Mouse (Mus musculus) stomach, postnatal 0 days (tissue): ENCODE results near the gene Lhfpl3. TPM values are rescaled to one million over a fixed set of nuclear protein-coding genes. Genes with fewer than 3 reads are reported as not detected.

ENCODE experiments used
- ATAC-seq: fragments of 200-750 bp; cut with Nextera tagmentation; 2 replicates; pipeline ENCODE4 v1.8.0; 2017; ENCODE audit not compliant: low FRiP score, low TSS enrichment
- DNase-seq: peaks from one replicate; pipeline ENCODE4 v3.0.0-alpha.2; 2016; ENCODE audit warnings: low spot score
- H3K27ac ChIP-seq: fragments of 300-500 bp; sonication (generic); replicated peaks from 2 replicates; pipeline ENCODE4 v1.5.1; 2014; ENCODE audit warnings: mild to moderate bottlenecking, control low read depth
- H3K27me3 ChIP-seq: fragments of 300-500 bp; sonication (generic); 2 replicates; pipeline ENCODE4 v1.6.1; 2014; ENCODE audit warnings: low read length; ENCODE audit not compliant: control insufficient read depth, insufficient read depth
- H3K36me3 ChIP-seq: fragments of 300-500 bp; sonication (generic); 2 replicates; pipeline ENCODE4 v1.6.1; 2014; ENCODE audit warnings: low read length, mixed read lengths; ENCODE audit not compliant: control insufficient read depth, insufficient read depth
- H3K4me1 ChIP-seq: fragments of 300-500 bp; sonication (generic); replicated peaks from 2 replicates; pipeline ENCODE4 v1.6.1; 2014; ENCODE audit warnings: antibody characterized with exemption; ENCODE audit not compliant: control insufficient read depth, insufficient read depth
- H3K4me2 ChIP-seq: fragments of 300-500 bp; sonication (generic); replicated peaks from 2 replicates; pipeline ENCODE4 v1.6.1; 2014; ENCODE audit warnings: low read depth, mild to moderate bottlenecking, control low read depth, moderate library complexity
- H3K4me3 ChIP-seq: fragments of 300-500 bp; sonication (generic); 2 replicates; pipeline ENCODE4 v1.5.1; 2014; ENCODE audit warnings: low read depth, low read length, control low read depth
- H3K9ac ChIP-seq: fragments of 300-500 bp; sonication (generic); 2 replicates; pipeline ENCODE4 v1.6.1; 2014; ENCODE audit warnings: mild to moderate bottlenecking, low read length, control low read depth, mixed read lengths
- H3K9me3 ChIP-seq: fragments of 300-500 bp; sonication (generic); 2 replicates; pipeline ENCODE4 v1.6.1; 2016; ENCODE audit warnings: low read length; ENCODE audit not compliant: control insufficient read depth
- CTCF ChIP-seq: IDR thresholded peaks from 2 replicates; pipeline ENCODE4 v1.5.1; 2016; ENCODE audit warnings: antibody characterized with exemption, low read depth, mild to moderate bottlenecking, moderate library complexity
- EP300 ChIP-seq: optimal IDR thresholded peaks from 2 replicates; pipeline ENCODE3; 2016; ENCODE audit warnings: antibody characterized with exemption
- WGBS: fragments of 180-500 bp; shearing (Covaris S2); extraction: QIAGEN DNeasy Blood & Tissue Kit; methylation state at CpG from one replicate; pipeline ENCODE4 v1.1.7; 2014; 5-methylcytosine and 5-hydroxymethylcytosine counted together
- polyA plus RNA-seq: library from polyadenylated mRNA; unstranded; fragments of >200 nt; fragmentation: Nextera tagmentation; extraction: Ambion mirVana; gene quantifications from 2 replicates; pipeline ENCODE4 v1.2.1, GENCODE M21; 2015

Lhfpl3 gene
- polyA plus RNA-seq, 1 experiment from 2014 or later, result 0.23 TPM

DNA sequence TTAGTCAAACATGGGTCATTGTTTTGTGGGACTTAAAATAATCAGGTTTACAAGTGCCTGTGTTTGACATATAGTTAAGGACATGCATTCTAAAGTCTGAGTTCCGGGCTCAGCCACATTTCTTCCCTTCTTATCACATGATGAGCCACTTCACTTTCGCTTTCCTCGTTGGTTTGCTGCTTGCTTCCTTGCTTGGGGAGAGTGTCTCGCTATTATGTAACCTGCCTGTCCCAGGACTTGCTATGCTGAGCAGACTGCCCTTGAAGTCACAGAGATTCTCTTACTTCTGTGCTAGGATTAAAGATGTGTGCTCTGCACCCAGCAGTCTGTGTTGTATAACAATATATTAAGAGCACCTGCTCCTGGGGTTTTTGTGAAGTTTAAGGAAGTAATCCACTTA is 110.6 kb downstream of the Lhfpl3 start:
- no peaks in the 10 kb centered on the region for H3K4me1 ChIP-seq
- no peak overlapping the region for H3K4me2 ChIP-seq
- WGBS, result 57% methylated on average over 4 of the region's 4 CpGs
- DNase-seq (no peak), ATAC-seq (no peak)
- H3K9ac ChIP-seq, result no peak overlapping the region
- TF ChIP-seq CTCF, result no peak
- no peak for TF ChIP-seq EP300
- H3K27me3 ChIP-seq, result no peaks in the 10 kb centered on the region
- H3K27ac ChIP-seq, result no peak overlapping the region
- H3K4me3 ChIP-seq, result no peak overlapping the region
- no peaks in the 10 kb centered on the region for H3K9me3 ChIP-seq
- H3K36me3 ChIP-seq, result no peaks in the 10 kb centered on the region

DNA sequence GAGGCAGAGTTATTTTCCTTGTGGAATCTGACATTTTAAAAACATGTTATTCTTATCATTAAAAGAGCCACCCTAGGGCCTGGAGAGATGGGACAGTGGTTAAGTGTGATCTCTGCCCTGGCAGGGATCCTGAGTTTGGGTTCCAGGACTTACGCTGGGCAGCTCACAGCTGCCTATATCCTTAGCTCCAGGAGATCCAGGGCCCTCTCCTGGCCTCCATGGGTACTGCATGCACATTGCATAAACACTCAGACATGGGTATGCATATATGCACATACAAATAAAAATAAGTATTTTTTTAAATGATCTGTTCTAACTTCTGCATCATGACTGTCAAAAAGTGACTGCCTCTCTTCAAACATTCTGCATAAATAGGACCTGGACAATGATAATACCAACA is 115.5 kb downstream of the Lhfpl3 start:
- Histone ChIP-seq H3K4me2 (no peak overlapping the region), H3K36me3 (no peaks in the 10 kb centered on the region), H3K27ac (no peak overlapping the region), H3K9me3 (no peaks in the 10 kb centered on the region), H3K27me3 (no peaks in the 10 kb centered on the region), H3K4me1 (no peaks in the 10 kb centered on the region), H3K4me3 (no peak overlapping the region), H3K9ac (no peak overlapping the region)
- TF ChIP-seq CTCF, result peak; percentile 42
- TF ChIP-seq EP300, result no peak
- no peak for ATAC-seq
- 57% methylated on average over 1 of the region's 1 CpGs for WGBS
- no peak for DNase-seq

DNA sequence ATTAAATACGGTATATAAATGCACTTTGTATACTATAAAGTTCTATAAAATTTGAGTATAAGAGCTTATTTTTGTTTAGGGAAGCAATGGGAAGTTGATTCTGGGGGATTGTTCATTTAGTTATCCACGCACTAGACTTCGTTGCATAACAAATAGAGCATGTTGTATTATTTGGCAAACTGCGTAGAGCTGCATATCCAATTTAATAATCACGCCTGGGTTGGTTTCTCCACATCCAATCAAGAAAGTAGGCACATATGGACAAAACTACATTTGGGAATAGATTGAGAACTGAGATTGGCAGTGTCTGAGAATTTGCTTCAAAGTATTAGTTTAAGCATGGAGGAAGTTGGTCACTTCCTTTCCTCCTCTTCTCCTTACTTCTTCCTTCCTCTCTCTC is 123.2 kb downstream of the Lhfpl3 start:
- no peak for ATAC-seq
- Histone ChIP-seq H3K4me1 (no peaks in the 10 kb centered on the region), H3K4me2 (no peak overlapping the region), H3K9me3 (no peaks in the 10 kb centered on the region), H3K27ac (no peak overlapping the region), H3K36me3 (no peaks in the 10 kb centered on the region), H3K9ac (no peak overlapping the region), H3K27me3 (no peaks in the 10 kb centered on the region), H3K4me3 (no peak overlapping the region)
- 91% methylated on average over 5 of the region's 5 CpGs for WGBS
- no peak for TF ChIP-seq EP300
- TF ChIP-seq CTCF, result no peak
- no peak for DNase-seq

DNA sequence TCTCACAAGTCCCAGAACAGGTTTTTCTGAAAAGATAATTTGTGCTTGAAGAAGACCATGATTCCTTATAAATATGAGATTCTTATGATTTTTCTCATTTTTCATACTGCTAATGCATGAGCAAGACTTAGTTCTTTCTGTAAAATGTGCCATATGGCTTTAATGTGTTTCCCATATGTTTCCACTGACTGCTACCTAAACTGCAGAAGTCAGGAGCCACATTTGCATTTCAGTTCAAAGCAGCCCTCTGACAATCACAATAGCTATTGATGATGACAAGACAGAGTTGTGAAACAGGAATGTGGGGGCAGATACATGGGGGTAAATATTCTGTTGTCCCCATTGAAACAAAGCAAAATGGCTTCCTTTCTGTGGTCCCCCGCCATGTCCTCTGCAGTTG is 126.6 kb downstream of the Lhfpl3 start:
- Histone ChIP-seq H3K9ac (no peak overlapping the region), H3K27ac (no peak overlapping the region)
- no peak for TF ChIP-seq CTCF
- no peak for TF ChIP-seq EP300

DNA sequence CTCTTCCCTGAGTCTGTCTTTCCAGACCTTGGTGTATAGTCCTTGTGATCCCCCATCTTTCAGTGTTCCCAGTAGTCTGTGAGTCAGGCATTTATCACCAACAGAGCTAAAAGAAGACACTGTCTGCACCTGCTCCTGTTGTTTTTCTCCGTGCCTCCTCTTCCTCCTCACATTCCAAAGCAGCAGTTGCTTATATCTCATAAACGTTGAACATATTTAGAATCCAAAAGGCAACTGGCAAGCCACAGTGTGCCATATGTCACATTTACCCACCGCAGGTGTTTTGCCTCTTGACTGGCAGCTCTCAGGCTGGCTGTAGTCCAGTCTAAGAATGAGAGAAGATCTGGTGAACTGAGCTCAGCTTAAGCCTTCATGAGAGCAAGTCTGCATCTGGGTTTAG is 142.5 kb downstream of the Lhfpl3 start:
- WGBS, result 66% methylated on average over 3 of the region's 3 CpGs
- H3K4me1 ChIP-seq, result no peaks in the 10 kb centered on the region
- TF ChIP-seq EP300 (no peak), CTCF (no peak)

More for the DNA sequence above, 126.6 kb downstream of the Lhfpl3 start:
- DNase-seq (no peak), ATAC-seq (no peak)
- no peaks in the 10 kb centered on the region for H3K27me3 ChIP-seq
- H3K9me3 ChIP-seq, result no peaks in the 10 kb centered on the region
- no peak overlapping the region for H3K4me2 ChIP-seq
- WGBS, result 82% methylated on average over 1 of the region's 1 CpGs
- no peaks in the 10 kb centered on the region for H3K4me1 ChIP-seq
- no peak overlapping the region for H3K4me3 ChIP-seq
- H3K36me3 ChIP-seq, result no peaks in the 10 kb centered on the region

DNA sequence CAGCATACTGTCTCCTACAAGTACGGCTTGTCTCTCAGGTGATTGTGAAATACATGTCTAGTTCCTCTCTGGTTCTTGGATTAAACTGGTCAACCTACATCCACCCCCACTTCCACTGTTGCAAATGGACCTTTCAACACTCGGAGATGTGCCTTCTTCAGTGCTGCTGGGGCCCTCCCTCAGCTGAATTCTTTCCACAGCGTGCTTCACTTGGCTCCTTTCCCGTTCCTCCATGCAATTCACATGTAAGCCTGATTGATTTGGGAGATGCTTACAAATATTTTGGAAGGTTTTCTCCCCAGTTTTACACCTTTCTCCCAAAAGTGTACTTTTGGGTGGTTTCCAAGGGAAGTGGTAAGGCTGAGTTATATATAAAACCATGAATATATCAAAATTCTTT is 143.6 kb downstream of the Lhfpl3 start:
- no peak for ATAC-seq
- no peaks in the 10 kb centered on the region for H3K4me1 ChIP-seq
- no peak overlapping the region for H3K4me2 ChIP-seq

More for the DNA sequence above, 142.5 kb downstream of the Lhfpl3 start:
- ATAC-seq, result no peak
- no peak overlapping the region for H3K9ac ChIP-seq
- no peaks in the 10 kb centered on the region for H3K27me3 ChIP-seq
- no peak for DNase-seq
- no peak overlapping the region for H3K4me3 ChIP-seq
- no peaks in the 10 kb centered on the region for H3K36me3 ChIP-seq
- H3K9me3 ChIP-seq, result no peaks in the 10 kb centered on the region
- H3K4me2 ChIP-seq, result no peak overlapping the region
- H3K27ac ChIP-seq, result no peak overlapping the region

More for the DNA sequence above, 143.6 kb downstream of the Lhfpl3 start:
- no peaks in the 10 kb centered on the region for H3K36me3 ChIP-seq
- no peak overlapping the region for H3K4me3 ChIP-seq
- DNase-seq, result no peak
- H3K9me3 ChIP-seq, result no peaks in the 10 kb centered on the region
- no peaks in the 10 kb centered on the region for H3K27me3 ChIP-seq
- no peak overlapping the region for H3K9ac ChIP-seq
- no peak overlapping the region for H3K27ac ChIP-seq
- WGBS, result 65% methylated on average over 4 of the region's 4 CpGs
- no peak for TF ChIP-seq CTCF
- no peak for TF ChIP-seq EP300
